Comparison of ENCODE assay signal across 25 mouse cellular contexts in the genomic region with DNA sequence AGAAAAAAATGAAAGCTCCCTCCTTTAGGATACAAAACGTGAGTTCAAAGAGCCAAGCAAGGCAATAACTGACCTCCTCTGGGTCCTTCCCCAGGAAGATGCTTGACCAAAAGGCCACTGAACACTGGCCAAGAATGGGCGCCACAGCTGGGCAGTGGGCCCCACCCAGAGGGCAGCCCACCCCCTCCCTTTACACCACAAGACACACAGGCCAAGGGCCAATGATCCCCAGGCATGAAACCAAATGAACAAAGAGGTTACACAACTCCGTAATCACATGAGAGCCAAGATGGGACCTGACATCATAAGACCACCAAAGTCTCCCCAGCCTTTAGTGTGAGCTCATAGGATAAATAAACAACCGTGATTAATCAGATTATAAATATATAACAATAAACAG.
"Had no signal": no experiment of that assay in that cellular context is flagged by ENCODE, and none has a peak within 500 bp of the region (broad histone marks: within the 10 kb centered on the region; RNA-seq: fewer than 3 reads in every experiment).

No protein-coding gene starts in this region.

- H3K4me3 ChIP-seq: heart, adult 2 months; heart, embryonic 13.5 days; heart, embryonic 15.5 days; hindbrain, embryonic 12.5 days; kidney, embryonic 15.5 days; limb, embryonic 13.5 days; limb, embryonic 15.5 days had no signal

- H3K36me3 ChIP-seq: heart, embryonic 13.5 days; heart, embryonic 15.5 days; hindbrain, embryonic 12.5 days; kidney, embryonic 15.5 days; limb, embryonic 13.5 days; limb, embryonic 15.5 days had no signal

- H3K4me2 ChIP-seq: heart, embryonic 11.5 days; heart, embryonic 13.5 days; heart, embryonic 15.5 days; hindbrain, embryonic 12.5 days; hindbrain, embryonic 14.5 days; kidney, embryonic 15.5 days; limb, embryonic 13.5 days; limb, embryonic 15.5 days; liver, embryonic 11.5 days had no signal

- ATAC-seq: hindbrain, embryonic 16.5 days; intestine, embryonic 16.5 days had no signal

- H3K27me3 ChIP-seq: heart, embryonic 13.5 days; heart, embryonic 15.5 days; hindbrain, embryonic 12.5 days; kidney, embryonic 15.5 days; limb, embryonic 13.5 days; limb, embryonic 15.5 days had no signal

- H3K9me3 ChIP-seq: heart, embryonic 13.5 days; heart, embryonic 15.5 days; hindbrain, embryonic 12.5 days; kidney, embryonic 15.5 days; limb, embryonic 13.5 days; limb, embryonic 15.5 days had no signal

- H3K9ac ChIP-seq: heart, embryonic 13.5 days; heart, embryonic 15.5 days; hindbrain, embryonic 12.5 days; hindbrain, embryonic 14.5 days; kidney, embryonic 15.5 days; limb, embryonic 13.5 days; limb, embryonic 15.5 days; liver, embryonic 14.5 days had no signal

- H3K27ac ChIP-seq: heart, adult 2 months; heart, embryonic 13.5 days; heart, embryonic 15.5 days; hindbrain, embryonic 12.5 days; hindbrain, embryonic 14.5 days; kidney, embryonic 15.5 days; kidney, postnatal 0 days; limb, embryonic 13.5 days; limb, embryonic 15.5 days; liver, embryonic 14.5 days had no signal

- DNase-seq: gastrocnemius, postnatal 14 days; gastrocnemius, postnatal 36 days; heart, adult 11 months; heart, adult 2 months; heart, postnatal 14 days; heart, postnatal 36 days; kidney, adult 11 months; kidney, adult 2 months; kidney, adult 9 months; kidney, postnatal 14 days; kidney, postnatal 36 days; left cerebral cortex, postnatal 4 days had no signal
